8 mouse cellular contexts compared by ENCODE assay signal in the genomic region with DNA sequence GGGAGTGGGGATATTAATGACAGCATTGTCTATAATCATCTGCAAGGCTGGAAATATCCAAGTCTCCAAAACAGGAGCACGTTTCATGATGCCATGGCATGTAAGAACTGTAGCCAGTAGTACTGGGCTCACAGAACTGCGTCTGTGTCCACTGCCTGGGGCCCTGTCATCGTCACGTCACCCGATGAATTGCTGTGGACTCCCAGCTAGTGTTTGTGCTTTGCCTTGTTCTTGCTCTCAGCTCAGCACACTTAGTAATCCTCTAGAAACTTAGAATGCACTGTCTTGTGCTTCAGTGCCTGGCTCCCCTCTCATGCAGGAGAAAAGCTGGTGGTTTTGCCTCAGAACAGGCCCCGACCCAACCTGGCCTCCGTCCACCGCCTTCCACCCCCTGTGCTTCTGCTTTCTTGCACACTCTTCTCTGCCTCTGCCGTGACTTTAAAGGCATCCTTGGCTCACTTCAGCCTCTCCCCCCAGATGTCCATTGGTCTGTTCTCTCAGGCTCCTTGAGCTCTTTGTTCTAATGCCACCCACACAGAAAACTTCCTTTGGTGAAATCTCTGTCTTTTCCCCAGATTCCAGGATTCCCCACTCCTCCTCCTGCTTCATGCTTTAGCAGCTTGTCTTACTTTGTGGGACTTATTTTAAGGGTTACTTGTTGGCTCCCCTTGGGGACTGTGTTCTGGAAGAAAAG. TPM values are rescaled to one million over a fixed set of nuclear protein-coding genes. Genes with fewer than 3 reads are reported as not detected.
DNase-seq lines count a peak whose midpoint lies in the region; ATAC-seq and TF ChIP-seq lines count a peak whose summit lies in the region.

No protein-coding gene starts in this region.

- 0 out of 2 replicates have a peak overlapping the region, but pooled peaks have one; percentile 17 for H3K9ac ChIP-seq in kidney, embryonic 16.5 days (replicated peaks; ENCODE audit: low read length)
- H3K9ac ChIP-seq in forebrain, postnatal 0 days = no peak overlapping the region
- no peak overlapping the region for H3K9ac ChIP-seq in midbrain, embryonic 13.5 days (replicated peaks)

- H3K4me2 ChIP-seq in kidney, embryonic 16.5 days (replicated peaks; ENCODE audit: low read depth, low read length) = no peak overlapping the region
- no peak overlapping the region for H3K4me2 ChIP-seq in forebrain, postnatal 0 days (ENCODE audit: low read depth)
- no peak overlapping the region for H3K4me2 ChIP-seq in midbrain, embryonic 13.5 days (replicated peaks)

- no peak for DNase-seq in kidney, adult 8-10 months
- peak; percentile 64 for DNase-seq in embryo, embryonic 10.5 days (ENCODE audit: low spot score)
- no peak for DNase-seq in forebrain, postnatal 0 days
- no peak for DNase-seq in adrenal gland, postnatal 36 days
- no peak for DNase-seq in kidney, adult 11 months

- no peaks in the 10 kb centered on the region for H3K9me3 ChIP-seq in kidney, embryonic 16.5 days (ENCODE audit: low read length)
- H3K9me3 ChIP-seq in forebrain, postnatal 0 days (ENCODE audit: low read length) = no peaks in the 10 kb centered on the region
- H3K9me3 ChIP-seq in midbrain, embryonic 13.5 days = no peaks in the 10 kb centered on the region

- peaks cover 70% of the 10 kb centered on the region for H3K4me1 ChIP-seq in kidney, embryonic 16.5 days (ENCODE audit: insufficient read depth, low read length)
- peaks cover 21% of the 10 kb centered on the region for H3K4me1 ChIP-seq in forebrain, postnatal 0 days (ENCODE audit: insufficient read depth)
- peaks cover 55% of the 10 kb centered on the region for H3K4me1 ChIP-seq in midbrain, embryonic 13.5 days (replicated peaks)

- no peaks in the 10 kb centered on the region for H3K27me3 ChIP-seq in kidney, embryonic 16.5 days (ENCODE audit: insufficient read depth, low read length)
- H3K27me3 ChIP-seq in forebrain, postnatal 0 days (ENCODE audit: insufficient read depth, low read length) = no peaks in the 10 kb centered on the region
- H3K27me3 ChIP-seq in midbrain, embryonic 13.5 days = peaks cover 9% of the 10 kb centered on the region; the same call in 1 of the 2 replicates

- H3K4me3 ChIP-seq in kidney, embryonic 16.5 days (ENCODE audit: low read length) = no peak overlapping the region
- H3K4me3 ChIP-seq in forebrain, postnatal 0 days (ENCODE audit: low read depth, low read length) = no peak overlapping the region
- H3K4me3 ChIP-seq in midbrain, embryonic 13.5 days (replicated peaks) = no peak overlapping the region

- TF ChIP-seq CTCF in forebrain, postnatal 0 days (IDR thresholded peaks at IDR 0.05; ENCODE audit: low read depth) = no peak

- 41% methylated on average over 9 of the region's 9 CpGs for WGBS in kidney, embryonic 16.5 days
- 15% methylated on average over 9 of the region's 9 CpGs for WGBS in forebrain, postnatal 0 days
- 7% methylated on average over 9 of the region's 9 CpGs for WGBS in midbrain, embryonic 13.5 days

- H3K36me3 ChIP-seq in kidney, embryonic 16.5 days (ENCODE audit: insufficient read depth, low read length) = no peaks in the 10 kb centered on the region
- H3K36me3 ChIP-seq in forebrain, postnatal 0 days (ENCODE audit: insufficient read depth) = no peaks in the 10 kb centered on the region
- no peaks in the 10 kb centered on the region for H3K36me3 ChIP-seq in midbrain, embryonic 13.5 days

- no peak for ATAC-seq in kidney, embryonic 16.5 days (ENCODE audit: low FRiP score, low TSS enrichment)
- no peak; the same call in 1 of the 2 replicates for ATAC-seq in forebrain, postnatal 0 days
- no peak for ATAC-seq in midbrain, embryonic 13.5 days
- ATAC-seq in megakaryocyte progenitor cell, adult 5-6 weeks (replicated peaks; ENCODE audit: poor library complexity) = no peak

- peak overlapping the region; percentile 66 for H3K27ac ChIP-seq in kidney, embryonic 16.5 days (ENCODE audit: low read length)
- H3K27ac ChIP-seq in forebrain, postnatal 0 days (ENCODE audit: low read depth, low read length) = 0 out of 2 replicates have a peak overlapping the region, but pooled peaks have one; percentile 15
- H3K27ac ChIP-seq in midbrain, embryonic 13.5 days = peak overlapping the region; percentile 54; the same call in 1 of the 2 replicates

RNA-seq across cellular contexts. Expression of a gene that starts 39.7 kb away (rescaled TPM):
- 138 and 147 TPM in 2 replicates for polyA plus RNA-seq in kidney, embryonic 16.5 days (2015; fragmentation: Nextera tagmentation; extraction: Ambion mirVana)
- 71.3 and 73.9 TPM in 2 replicates for total RNA-seq in forebrain, postnatal 0 days (2014; rRNA removed)
- polyA plus RNA-seq in forebrain, postnatal 0 days (2015; fragmentation: Nextera tagmentation; extraction: Ambion mirVana) = 83.4 and 91.4 TPM in 2 replicates
- polyA plus RNA-seq in midbrain, embryonic 13.5 days (2015; fragmentation: Nextera tagmentation; extraction: Ambion mirVana) = 103 TPM in 2 replicates
- 100 to 1,000 TPM; 111 to 140 TPM for total RNA-seq in adrenal gland, postnatal 36 days (2021)
- total RNA-seq in megakaryocyte progenitor cell, adult 5-6 weeks (2015) = 108 and 136 TPM in 2 replicates
- 71.6 and 83.0 TPM in 2 replicates for total RNA-seq in megakaryocyte progenitor cell, adult 5-6 weeks (2017)

RNA-seq across cellular contexts. Expression of a gene that starts 52.2 kb away (rescaled TPM):
- 27.5 and 28.1 TPM in 2 replicates for polyA plus RNA-seq in kidney, embryonic 16.5 days (2015; fragmentation: Nextera tagmentation; extraction: Ambion mirVana)
- 92.8 and 118 TPM in 2 replicates for total RNA-seq in forebrain, postnatal 0 days (2014; rRNA removed)
- polyA plus RNA-seq in forebrain, postnatal 0 days (2015; fragmentation: Nextera tagmentation; extraction: Ambion mirVana) = 40.6 and 53.1 TPM in 2 replicates
- polyA plus RNA-seq in midbrain, embryonic 13.5 days (2015; fragmentation: Nextera tagmentation; extraction: Ambion mirVana) = 46.6 and 48.0 TPM in 2 replicates
- total RNA-seq in adrenal gland, postnatal 36 days (2021) = 10 to 100 TPM; 25.3 to 28.1 TPM
- 4.7 and 4.8 TPM in 2 replicates for total RNA-seq in megakaryocyte progenitor cell, adult 5-6 weeks (2015)
- total RNA-seq in megakaryocyte progenitor cell, adult 5-6 weeks (2017) = 6.7 and 7.8 TPM in 2 replicates

Comparison
In these comparisons a context has a peak if more than half of its experiments do, and no peak if none do; other contexts are left out.
1. H3K27ac ChIP-seq: peak in every context shown above with its lines; median percentile 66 in kidney, embryonic 16.5 days; 54 in midbrain, embryonic 13.5 days; 15 in forebrain, postnatal 0 days.